Mouse (Mus musculus) retina, adult 2 months (tissue): Measurements from ENCODE around the gene Pde3a.

ENCODE experiments used
- DNase-seq: peaks from one replicate; pipeline ENCODE4 v3.0.0-alpha.2; 2012; ENCODE audit warnings: low read depth, low spot score

Gene Pde3a

GRCm38 (mm10) chr6:141248691-141249584 lies at the start of gene Pde3a:
Gene Pde3a (plus strand): TSS chr6:141249269.
- no peak for DNase-seq

- no peak for DNase-seq
These were observed 48.9 kb upstream of the Pde3a start for GRCm38 (mm10) chr6:141200173-141200615.

GRCm38 (mm10) chr6:141207531-141207930 lies 41.5 kb upstream of the Pde3a start:
- no peak for DNase-seq

- DNase-seq, result no peak
These were observed 40.7 kb upstream of the Pde3a start for GRCm38 (mm10) chr6:141208283-141208872.

GRCm38 (mm10) chr6:141210021-141210420 lies 39.0 kb upstream of the Pde3a start:
- no peak for DNase-seq

- no peak for DNase-seq
These were observed 28.0 kb upstream of the Pde3a start for GRCm38 (mm10) chr6:141221081-141221480.

GRCm38 (mm10) chr6:141226851-141227657 lies 22.0 kb upstream of the Pde3a start:
- DNase-seq, result no peak

- DNase-seq, result no peak
These were observed 21.4 kb upstream of the Pde3a start for GRCm38 (mm10) chr6:141227658-141228005.

GRCm38 (mm10) chr6:141232756-141233382 lies 16.2 kb upstream of the Pde3a start:
- no peak for DNase-seq

GRCm38 (mm10) chr6:141241809-141242208 lies 7.3 kb upstream of the Pde3a start:
- no peak for DNase-seq

- no peak for DNase-seq
These were observed 4.0 kb upstream of the Pde3a start for GRCm38 (mm10) chr6:141245089-141245488.

GRCm38 (mm10) chr6:141246391-141246790 lies 2.7 kb upstream of the Pde3a start:
- DNase-seq, result no peak

- DNase-seq, result no peak
These were observed 988 bp upstream of the Pde3a start for GRCm38 (mm10) chr6:141248081-141248480.

GRCm38 (mm10) chr6:141249585-141250295 lies 671 bp downstream of the Pde3a start:
- DNase-seq, result no peak

- no peak for DNase-seq
These were observed 1.2 kb downstream of the Pde3a start for GRCm38 (mm10) chr6:141250296-141250629.

GRCm38 (mm10) chr6:141250984-141251383 lies 1.9 kb downstream of the Pde3a start:
- DNase-seq, result no peak

- no peak for DNase-seq
These were observed 3.5 kb downstream of the Pde3a start for GRCm38 (mm10) chr6:141252520-141252919.

GRCm38 (mm10) chr6:141254956-141255355 lies 5.9 kb downstream of the Pde3a start:
- DNase-seq, result no peak

GRCm38 (mm10) chr6:141256896-141257295 lies 7.8 kb downstream of the Pde3a start:
- no peak for DNase-seq

GRCm38 (mm10) chr6:141257434-141258202 lies 8.5 kb downstream of the Pde3a start:
- DNase-seq, result no peak
